Mouse (Mus musculus): ENCODE data around the gene Snx14. TPM values are rescaled to one million over a fixed set of nuclear protein-coding genes. Genes with fewer than 3 reads are reported as not detected.

Gene Snx14
- 31.6 and 34.0 TPM in 2 replicates for polyA plus RNA-seq (2015; fragmentation: Nextera tagmentation; extraction: Ambion mirVana)

DNA sequence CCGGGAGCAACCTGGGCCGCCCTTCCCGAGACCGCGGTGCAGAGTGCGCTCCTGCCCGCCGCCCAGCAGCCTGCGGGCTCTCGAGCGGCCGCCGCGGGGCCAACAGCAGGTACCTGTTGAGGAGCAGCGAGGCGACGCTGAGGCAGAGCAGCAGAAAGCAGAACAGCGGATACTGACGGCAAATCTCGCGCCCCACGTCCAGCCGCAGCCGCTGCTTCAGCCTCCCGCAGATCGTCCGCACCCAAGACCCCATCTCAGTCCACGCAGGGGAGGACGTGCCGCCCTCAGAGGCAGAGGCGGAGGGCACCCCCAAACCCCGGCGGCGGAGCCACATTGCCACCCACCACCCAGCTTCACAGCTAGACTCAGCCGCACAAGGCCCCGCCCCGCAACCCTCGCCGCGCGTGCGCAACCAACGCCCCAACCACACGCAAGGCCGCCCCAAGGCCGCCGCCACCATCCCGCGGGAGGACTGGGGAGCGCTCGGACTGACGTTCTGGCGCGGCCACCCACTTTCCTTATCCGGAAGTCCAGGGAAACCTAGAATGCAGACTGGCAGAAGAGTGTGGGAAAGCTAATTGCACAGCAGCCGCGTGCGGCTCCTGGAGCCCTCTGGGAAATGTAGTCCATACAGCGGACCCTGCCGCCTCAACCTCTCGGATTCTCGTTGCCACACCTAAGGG, at the start of gene Snx14:
Snx14 (minus strand) TSS at position 404 of the 683 bp plus-strand sequence.

DNA sequence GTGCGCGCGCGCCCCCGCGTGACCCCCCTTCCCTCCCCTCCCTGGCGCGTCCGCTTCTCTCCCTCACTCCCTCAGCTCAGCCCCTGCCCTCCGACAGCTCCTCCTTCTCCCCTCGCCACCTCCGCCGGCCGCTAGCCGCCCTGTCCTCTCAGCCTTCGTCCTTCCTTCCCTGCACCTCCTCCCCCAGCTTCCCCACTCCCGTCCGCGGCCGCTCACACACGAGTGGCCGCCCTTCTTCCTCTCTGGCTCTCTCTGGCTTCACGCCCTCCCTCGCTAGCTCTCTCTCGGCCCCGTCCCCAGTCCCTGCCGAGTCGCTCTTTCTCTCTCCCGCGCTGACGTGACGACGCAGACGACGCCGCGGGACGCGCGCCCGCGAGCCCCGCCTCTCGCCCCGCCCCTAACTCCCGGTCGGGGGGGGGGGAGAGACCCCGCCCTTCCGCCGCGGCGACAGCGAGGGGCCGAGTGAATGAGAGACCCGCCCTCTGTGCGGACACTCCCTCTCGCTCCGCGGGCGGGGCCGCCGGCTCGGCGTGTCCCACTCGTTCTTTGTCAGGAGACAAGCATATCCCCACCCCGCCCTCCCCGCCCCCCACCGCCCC, 43.6 kb upstream of the Snx14 start, which contains the start of gene Syncrip:
Syncrip (minus strand) TSS at position 345 of the 599 bp plus-strand sequence.

DNA sequence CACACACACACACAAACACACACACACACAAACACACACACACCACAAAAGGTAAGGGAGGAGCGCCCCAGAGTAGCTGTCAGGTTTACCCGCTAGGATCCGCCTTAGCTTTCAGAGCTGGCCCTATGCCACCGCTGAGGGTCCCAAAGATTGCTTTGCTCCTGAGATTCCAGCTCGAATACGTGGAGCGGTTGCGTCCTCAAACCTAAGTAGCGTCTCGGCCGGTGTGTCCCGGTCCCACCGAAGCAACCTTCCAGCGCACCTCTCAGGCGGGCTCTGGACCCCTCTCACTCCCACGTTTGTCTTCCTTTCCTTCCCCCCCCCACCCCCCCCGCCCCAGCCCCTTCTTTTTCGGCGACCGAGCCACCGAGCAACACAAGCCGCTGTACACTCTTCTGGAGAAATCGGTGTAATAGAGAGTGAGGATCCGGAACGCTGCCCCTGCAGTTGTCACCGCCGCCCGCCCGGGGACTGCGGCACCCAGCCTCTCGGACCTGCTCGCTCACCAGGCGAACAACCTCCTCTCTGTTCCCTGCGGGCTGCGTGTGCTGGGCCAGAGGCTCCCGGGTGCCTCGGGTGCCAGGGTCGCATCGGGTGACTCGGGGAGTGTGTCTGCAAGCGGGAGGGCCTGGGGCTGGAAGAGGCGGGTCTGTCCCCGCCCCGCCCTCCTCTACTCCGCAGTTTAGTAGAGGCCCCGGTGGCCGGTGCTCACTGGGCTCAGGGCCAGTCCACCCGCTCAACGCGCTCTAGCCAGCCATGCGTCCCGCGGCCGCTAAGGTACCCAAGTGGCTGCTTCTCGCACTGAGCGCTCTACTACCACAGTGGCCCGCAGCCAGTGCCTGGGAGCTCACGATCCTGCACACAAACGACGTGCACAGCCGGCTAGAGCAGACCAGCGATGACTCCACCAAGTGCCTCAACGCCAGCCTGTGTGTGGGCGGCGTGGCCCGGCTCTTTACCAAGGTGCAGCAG, 111.5 kb downstream of the Snx14 start, which contains the start of gene Nt5e:
Nt5e (plus strand) TSS at position 268 of the 972 bp plus-strand sequence.

Other genes with a start within 250 kb of the Snx14 start
- 2.2 and 3.1 TPM in 2 replicates for gene Nt5e, start 111.8 kb downstream of the Snx14 start, polyA plus RNA-seq (2015; fragmentation: Nextera tagmentation; extraction: Ambion mirVana)
- gene Gm20537, start 17.7 kb upstream of the Snx14 start, polyA plus RNA-seq (2015; fragmentation: Nextera tagmentation; extraction: Ambion mirVana), result 0.72 TPM in 1 of 2 replicates, not detected in the other
- gene Syncrip, start 43.6 kb upstream of the Snx14 start, polyA plus RNA-seq (2015; fragmentation: Nextera tagmentation; extraction: Ambion mirVana), result 55.1 and 57.9 TPM in 2 replicates
- gene Zfp949, start 109.1 kb upstream of the Snx14 start, polyA plus RNA-seq (2015; fragmentation: Nextera tagmentation; extraction: Ambion mirVana), result 15.5 and 16.0 TPM in 2 replicates
- 0.27 and 0.43 TPM in 2 replicates for gene Trim43a, start 141.9 kb upstream of the Snx14 start, polyA plus RNA-seq (2015; fragmentation: Nextera tagmentation; extraction: Ambion mirVana)

Measured in neural tube, postnatal 0 days (tissue).